Mouse (Mus musculus): Measurements from ENCODE around the gene Ahr.

GRCm38 (mm10) chr12:35553174-35553573 lies 18.3 kb upstream of the Ahr start:
- TF ChIP-seq CTCF (IDR thresholded peaks at IDR 0.05; ENCODE audit: borderline replicate concordance, insufficient read depth, low read depth, low read length), result no peak
- no peak for TF ChIP-seq POLR2A (IDR thresholded peaks at IDR 0.05; ENCODE audit: borderline replicate concordance, insufficient read depth, low read length)
